Mouse (Mus musculus) layer of hippocampus, postnatal 14 days (tissue): ENCODE data around the gene Pepd. TPM values are rescaled to one million over a fixed set of nuclear protein-coding genes. Genes with fewer than 3 reads are reported as not detected.

Experiments used
- DNase-seq, 2 experiments: peaks; one replicate each; pipeline ENCODE4 v3.0.0; 2021 to 2022; ENCODE audit warnings: low spot score in 2 of 2, mixed read lengths in 1 of 2
- total RNA-seq, 2 experiments: library from RNA; stranded (reverse); gene quantifications; 2 replicates each; pipeline ENCODE4 v1.2.3; 2021

Pepd gene
- total RNA-seq, 2 experiments from 2014 or later: 34.9 to 35.6 TPM

GRCm38 (mm10) chr7:34977403-34977802 is 65.2 kb downstream of the Pepd start:
- DNase-seq: no peak

GRCm38 (mm10) chr7:34981803-34982202 is 69.6 kb downstream of the Pepd start:
- no peak for DNase-seq

GRCm38 (mm10) chr7:34982372-34982771 is 70.2 kb downstream of the Pepd start:
- peak in 1 of 2 experiments; percentile 36 for DNase-seq

GRCm38 (mm10) chr7:34983702-34984475 is 71.7 kb downstream of the Pepd start:
- DNase-seq: no peak

- no peak for DNase-seq
These were observed 72.5 kb downstream of the Pepd start for GRCm38 (mm10) chr7:34984526-34985133.

- no peak for DNase-seq
These were observed 73.0 kb downstream of the Pepd start for GRCm38 (mm10) chr7:34985216-34985615.

GRCm38 (mm10) chr7:34985646-34986045 is 73.5 kb downstream of the Pepd start:
- DNase-seq: no peak

- no peak for DNase-seq
These were observed 74.5 kb downstream of the Pepd start for GRCm38 (mm10) chr7:34986575-34987150.

GRCm38 (mm10) chr7:34987258-34987657 is 75.1 kb downstream of the Pepd start:
- no peak for DNase-seq

- DNase-seq: no peak
These were observed 76.3 kb downstream of the Pepd start for GRCm38 (mm10) chr7:34988488-34988887.

GRCm38 (mm10) chr7:34991731-34992246 is 79.6 kb downstream of the Pepd start:
- DNase-seq: no peak

- DNase-seq: no peak
These were observed 80.6 kb downstream of the Pepd start for GRCm38 (mm10) chr7:34992766-34993165.

GRCm38 (mm10) chr7:34995872-34996662 is 83.9 kb downstream of the Pepd start:
- no peak for DNase-seq

GRCm38 (mm10) chr7:35000839-35001238 is 88.7 kb downstream of the Pepd start:
- DNase-seq: peak; percentile 26 to 31

- no peak for DNase-seq
These were observed 91.1 kb downstream of the Pepd start for GRCm38 (mm10) chr7:35003171-35003737.

- no peak for DNase-seq
These were observed 94.5 kb downstream of the Pepd start for GRCm38 (mm10) chr7:35006661-35007060.

GRCm38 (mm10) chr7:35013228-35013627 is 101.0 kb downstream of the Pepd start:
- no peak for DNase-seq

GRCm38 (mm10) chr7:35015252-35015651 is 103.1 kb downstream of the Pepd start:
- DNase-seq: no peak

GRCm38 (mm10) chr7:35021365-35021764 is 109.2 kb downstream of the Pepd start:
- peak in 1 of 2 experiments; percentile 48 for DNase-seq

- no peak for DNase-seq
These were observed 111.1 kb downstream of the Pepd start for GRCm38 (mm10) chr7:35023251-35023650.

- DNase-seq: no peak
These were observed 112.2 kb downstream of the Pepd start for GRCm38 (mm10) chr7:35024426-35024825.
